Mouse (Mus musculus) heart, embryonic 14.5 days (tissue): ENCODE data around the gene Kcp. TPM values are rescaled to one million over a fixed set of nuclear protein-coding genes. Genes with fewer than 3 reads are reported as not detected.

Experiments
- ATAC-seq: fragments of 200-750 bp; cut with Nextera tagmentation; 2 replicates; pipeline ENCODE4 v1.8.0; 2017; ENCODE audit warnings: low read depth, moderate TSS enrichment; ENCODE audit not compliant: insufficient number of reproducible peaks, insufficient read depth, low FRiP score
- H3K27ac ChIP-seq, 2 experiments: fragments of 200-500 bp in 1 of 2; fragments of 300-500 bp in 1 of 2; sonication (generic) in 1 of 2; replicated peaks in 1 of 2; 2 replicates each; pipeline ENCODE4 v1.5.1; 2012 to 2014; ENCODE audit warnings: low read depth in 2 of 2, low read length in 2 of 2, control low read depth in 1 of 2, mild to moderate bottlenecking in 1 of 2, mixed read lengths in 1 of 2; ENCODE audit not compliant: control insufficient read depth in 1 of 2, insufficient read depth in 1 of 2
- H3K27me3 ChIP-seq: fragments of 300-500 bp; sonication (generic); 2 replicates; pipeline ENCODE4 v1.6.1; 2014; ENCODE audit warnings: mild to moderate bottlenecking, low read length, control low read depth; ENCODE audit not compliant: control insufficient read depth, insufficient read depth
- H3K36me3 ChIP-seq: fragments of 300-500 bp; sonication (generic); 2 replicates; pipeline ENCODE4 v1.6.1; 2014; ENCODE audit warnings: mild to moderate bottlenecking, control low read depth, low read length, mixed read lengths; ENCODE audit not compliant: control insufficient read depth, insufficient read depth
- H3K4me1 ChIP-seq, 2 experiments: fragments of 200-500 bp in 1 of 2; fragments of 300-500 bp in 1 of 2; sonication (generic) in 1 of 2; 2 replicates each; pipeline ENCODE4 v1.6.1; 2012 to 2014; ENCODE audit warnings: low read length in 2 of 2, control low read depth in 1 of 2, mixed read lengths in 1 of 2; ENCODE audit not compliant: control insufficient read depth in 2 of 2, insufficient read depth in 2 of 2
- H3K4me2 ChIP-seq: fragments of 300-500 bp; sonication (generic); 2 replicates; pipeline ENCODE4 v1.6.1; 2014; ENCODE audit warnings: mild to moderate bottlenecking, low read length
- H3K4me3 ChIP-seq, 2 experiments: fragments of 200-500 bp in 1 of 2; fragments of 300-500 bp in 1 of 2; sonication (generic) in 1 of 2; 2 replicates each; pipeline ENCODE4 v1.5.1; 2012 to 2014; ENCODE audit warnings: low read length in 2 of 2, mild to moderate bottlenecking in 2 of 2, control low read depth in 1 of 2, low read depth in 1 of 2, moderate library complexity in 1 of 2; ENCODE audit not compliant: control insufficient read depth in 1 of 2, insufficient read depth in 1 of 2
- H3K9ac ChIP-seq: fragments of 300-500 bp; sonication (generic); 2 replicates; pipeline ENCODE4 v1.6.1; 2014; ENCODE audit warnings: mild to moderate bottlenecking, low read length
- H3K9me3 ChIP-seq: fragments of 300-500 bp; sonication (generic); 2 replicates; pipeline ENCODE4 v1.6.1; 2016; ENCODE audit warnings: low read length, control low read depth; ENCODE audit not compliant: control insufficient read depth
- WGBS: fragments of 180-500 bp; shearing (Covaris S2); extraction: QIAGEN DNeasy Blood & Tissue Kit; methylation state at CpG from one replicate; pipeline ENCODE4 v1.1.7; 2014; 5-methylcytosine and 5-hydroxymethylcytosine counted together
- polyA plus RNA-seq: library from polyadenylated mRNA; unstranded; fragments of >200 nt; fragmentation: Nextera tagmentation; extraction: Ambion mirVana; gene quantifications from 2 replicates; pipeline ENCODE4 v1.2.1, GENCODE M21; 2014

The Kcp gene
- polyA plus RNA-seq, 1 experiment from 2014 or later, result 10.2 TPM

GRCm38 (mm10) chr6:29432156-29432555 lies 75.6 kb downstream of the Kcp start:
- H3K4me2 ChIP-seq, result peak overlapping the region; percentile 81
- no peak overlapping the region for H3K4me3 ChIP-seq
- H3K9me3 ChIP-seq, result no peaks in the 10 kb centered on the region
- H3K4me1 ChIP-seq, result peaks cover 35 to 40% of the 10 kb centered on the region in 2 experiments
- peak overlapping the region; percentile 97 for H3K9ac ChIP-seq
- H3K27ac ChIP-seq, result peak overlapping the region; percentile 99
- no peaks in the 10 kb centered on the region for H3K27me3 ChIP-seq
- ATAC-seq, result no peak
- 31% methylated on average over 3 of the region's 3 CpGs for WGBS
- H3K36me3 ChIP-seq, result peaks cover 5% of the 10 kb centered on the region

- peak overlapping the region; percentile 81 for H3K4me2 ChIP-seq
- H3K27me3 ChIP-seq, result no peaks in the 10 kb centered on the region
- H3K9me3 ChIP-seq, result no peaks in the 10 kb centered on the region
- 10% methylated on average over 5 of the region's 5 CpGs for WGBS
- H3K36me3 ChIP-seq, result no peaks in the 10 kb centered on the region
- H3K9ac ChIP-seq, result peak overlapping the region; percentile 97
- ATAC-seq, result peak; percentile 22
- peak overlapping the region; percentile 99 for H3K27ac ChIP-seq
- peaks cover 30 to 34% of the 10 kb centered on the region in 2 experiments for H3K4me1 ChIP-seq
- H3K4me3 ChIP-seq, result no peak overlapping the region
Measured at GRCm38 (mm10) chr6:29431473-29431872, 76.3 kb downstream of the Kcp start.

GRCm38 (mm10) chr6:29430681-29431420 lies 76.9 kb downstream of the Kcp start:
- no peaks in the 10 kb centered on the region for H3K9me3 ChIP-seq
- peak overlapping the region; percentile 81 for H3K4me2 ChIP-seq
- H3K27me3 ChIP-seq, result no peaks in the 10 kb centered on the region
- no peak for ATAC-seq
- 22% methylated on average over 15 of the region's 15 CpGs for WGBS
- H3K27ac ChIP-seq, result peak overlapping the region; percentile 99
- no peak overlapping the region for H3K4me3 ChIP-seq
- peaks cover 25 to 27% of the 10 kb centered on the region in 2 experiments for H3K4me1 ChIP-seq
- H3K36me3 ChIP-seq, result no peaks in the 10 kb centered on the region
- H3K9ac ChIP-seq, result peak overlapping the region; percentile 72

GRCm38 (mm10) chr6:29428171-29428570 lies 79.6 kb downstream of the Kcp start:
- Histone ChIP-seq H3K9ac (no peak overlapping the region), H3K36me3 (no peaks in the 10 kb centered on the region), H3K9me3 (no peaks in the 10 kb centered on the region), H3K27ac (no peak overlapping the region), H3K27me3 (no peaks in the 10 kb centered on the region), H3K4me1 (peaks cover 24 to 27% of the 10 kb centered on the region in 2 experiments), H3K4me3 (no peak overlapping the region), H3K4me2 (no peak overlapping the region)
- no peak for ATAC-seq
- WGBS, result 69% methylated on average over 4 of the region's 4 CpGs

- H3K4me2 ChIP-seq, result no peak overlapping the region
- no peak overlapping the region for H3K27ac ChIP-seq
- 75% methylated on average over 6 of the region's 6 CpGs for WGBS
- ATAC-seq, result no peak
- no peaks in the 10 kb centered on the region for H3K27me3 ChIP-seq
- no peak overlapping the region for H3K4me3 ChIP-seq
- H3K36me3 ChIP-seq, result no peaks in the 10 kb centered on the region
- peaks cover 11 to 12% of the 10 kb centered on the region in 2 experiments for H3K4me1 ChIP-seq
- no peaks in the 10 kb centered on the region for H3K9me3 ChIP-seq
- H3K9ac ChIP-seq, result no peak overlapping the region
Measured at GRCm38 (mm10) chr6:29426331-29426730, 81.4 kb downstream of the Kcp start.

GRCm38 (mm10) chr6:29425118-29425517 lies 82.6 kb downstream of the Kcp start:
- Histone ChIP-seq H3K9ac (no peak overlapping the region), H3K4me2 (no peak overlapping the region), H3K36me3 (no peaks in the 10 kb centered on the region), H3K4me3 (no peak overlapping the region), H3K27ac (no peak overlapping the region), H3K9me3 (no peaks in the 10 kb centered on the region), H3K27me3 (no peaks in the 10 kb centered on the region), H3K4me1 (peaks cover 0 to under 1% of the 10 kb centered on the region in 2 experiments; a peak in 2 of 4 replicates)
- 82% methylated on average over 8 of the region's 8 CpGs for WGBS
- ATAC-seq, result no peak
